Mouse (Mus musculus): ENCODE data around the gene Itpripl2. TPM values are rescaled to one million over a fixed set of nuclear protein-coding genes. Genes with fewer than 3 reads are reported as not detected.

The Itpripl2 gene
- polyA plus RNA-seq, 1 experiment from 2014 or later: 9.8 TPM

DNA sequence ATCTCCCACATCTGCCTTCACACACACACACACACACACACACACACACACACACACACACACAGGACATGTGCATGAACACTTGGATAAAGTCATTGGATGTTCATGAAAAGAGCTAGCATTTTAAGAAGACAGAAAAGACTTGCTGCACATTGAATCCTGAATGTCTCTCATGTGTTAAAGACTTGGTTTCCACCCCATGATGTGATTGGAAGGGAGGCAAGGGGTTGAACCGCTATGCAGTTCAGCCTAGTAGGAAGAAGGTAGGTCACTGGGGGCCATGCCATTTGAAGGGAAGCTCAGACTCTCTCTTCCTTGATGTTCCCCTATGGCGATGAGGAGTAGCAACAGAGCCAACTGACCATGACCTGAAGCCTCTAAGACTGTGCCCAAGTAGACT is 9.8 kb downstream of the Itpripl2 start:
- Histone ChIP-seq H3K4me3 (no peak overlapping the region), H3K27me3 (no peaks in the 10 kb centered on the region), H3K9ac (no peak overlapping the region), H3K36me3 (peaks cover 17% of the 10 kb centered on the region; the same call in 1 of the 2 replicates), H3K4me2 (no peak overlapping the region), H3K9me3 (no peaks in the 10 kb centered on the region), H3K27ac (no peak overlapping the region), H3K4me1 (peaks cover 12% of the 10 kb centered on the region)
- no peak for ATAC-seq (ENCODE audit: insufficient number of reproducible peaks, low FRiP score, low TSS enrichment, low read depth)
- 90% methylated on average over 2 of the region's 2 CpGs for WGBS

DNA sequence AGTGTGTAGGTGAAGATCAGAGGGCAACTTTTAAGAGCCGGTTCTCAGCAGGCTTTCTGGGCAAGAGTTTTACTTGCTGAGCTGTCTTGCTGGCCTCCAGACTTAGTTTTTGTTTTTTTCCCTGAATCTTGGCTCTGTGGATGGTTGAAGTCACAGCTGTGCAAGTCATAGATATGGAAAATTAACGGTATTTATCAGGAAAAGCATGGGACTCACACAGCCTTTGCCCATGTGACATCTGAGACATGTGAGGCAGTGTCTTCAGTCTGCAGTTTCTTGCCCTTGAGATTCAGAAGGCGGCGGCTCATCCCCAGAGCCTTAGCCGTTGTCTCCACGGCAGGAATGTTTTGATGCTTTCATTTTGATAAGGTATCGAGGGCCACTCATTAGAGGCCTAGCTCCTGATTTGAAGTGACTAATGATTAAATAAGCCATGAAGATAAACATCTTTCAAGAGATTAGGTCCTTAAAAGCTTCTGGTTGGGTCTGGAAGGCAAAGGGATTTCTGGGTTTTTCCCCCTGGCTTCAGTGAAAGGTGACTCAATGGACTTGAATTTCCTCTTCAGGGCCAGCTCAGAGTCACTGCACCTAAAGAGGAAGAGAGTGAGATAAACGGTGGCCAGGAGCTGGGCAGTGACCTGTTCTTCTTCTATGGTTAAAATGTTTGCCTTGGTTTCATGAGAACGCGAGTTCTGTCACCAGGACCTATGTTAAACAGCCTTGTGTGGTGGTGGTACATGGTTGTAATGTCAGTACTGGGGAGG is 10.5 kb downstream of the Itpripl2 start:
- Histone ChIP-seq H3K27ac (no peak overlapping the region), H3K9ac (no peak overlapping the region), H3K9me3 (no peaks in the 10 kb centered on the region), H3K4me1 (peaks cover 9% of the 10 kb centered on the region), H3K4me3 (no peak overlapping the region), H3K27me3 (no peaks in the 10 kb centered on the region), H3K36me3 (peaks cover 17% of the 10 kb centered on the region; the same call in 1 of the 2 replicates), H3K4me2 (no peak overlapping the region)
- WGBS: 76% methylated on average over 10 of the region's 10 CpGs
- no peak for ATAC-seq (ENCODE audit: insufficient number of reproducible peaks, low FRiP score, low TSS enrichment, low read depth)

DNA sequence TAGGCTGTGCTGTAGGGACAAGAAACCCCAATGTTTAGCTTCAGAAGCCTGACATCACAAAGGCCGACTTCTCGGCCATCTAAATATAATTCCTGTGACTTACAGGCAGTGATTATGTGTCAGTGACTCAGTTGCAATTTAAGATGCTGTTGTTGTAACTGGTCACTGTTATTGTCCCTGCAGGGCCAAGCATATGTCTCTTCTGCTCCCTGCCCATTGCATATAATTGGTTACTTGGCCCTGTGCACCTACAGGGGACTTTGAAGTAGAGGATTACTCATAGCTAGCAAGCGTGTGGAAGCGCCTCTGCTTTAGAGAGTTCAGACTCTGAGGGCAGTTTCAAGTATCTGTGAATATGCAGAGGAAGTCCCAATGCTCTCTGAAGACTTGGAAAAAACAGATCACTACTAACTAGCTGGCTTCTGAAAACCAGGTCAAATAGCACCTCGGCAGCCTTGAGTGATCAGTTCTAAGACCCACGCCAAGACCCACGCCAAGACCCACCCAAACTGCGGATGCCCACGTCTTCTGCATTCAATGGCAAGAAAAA is 11.5 kb downstream of the Itpripl2 start:
- Histone ChIP-seq H3K36me3 (peaks cover 8% of the 10 kb centered on the region; the same call in 1 of the 2 replicates), H3K9me3 (no peaks in the 10 kb centered on the region), H3K4me2 (no peak overlapping the region), H3K27me3 (no peaks in the 10 kb centered on the region), H3K4me1 (peaks cover 9% of the 10 kb centered on the region), H3K27ac (no peak overlapping the region), H3K9ac (no peak overlapping the region), H3K4me3 (no peak overlapping the region)
- ATAC-seq (ENCODE audit: insufficient number of reproducible peaks, low FRiP score, low TSS enrichment, low read depth): no peak
- 78% methylated on average over 9 of the region's 9 CpGs for WGBS

DNA sequence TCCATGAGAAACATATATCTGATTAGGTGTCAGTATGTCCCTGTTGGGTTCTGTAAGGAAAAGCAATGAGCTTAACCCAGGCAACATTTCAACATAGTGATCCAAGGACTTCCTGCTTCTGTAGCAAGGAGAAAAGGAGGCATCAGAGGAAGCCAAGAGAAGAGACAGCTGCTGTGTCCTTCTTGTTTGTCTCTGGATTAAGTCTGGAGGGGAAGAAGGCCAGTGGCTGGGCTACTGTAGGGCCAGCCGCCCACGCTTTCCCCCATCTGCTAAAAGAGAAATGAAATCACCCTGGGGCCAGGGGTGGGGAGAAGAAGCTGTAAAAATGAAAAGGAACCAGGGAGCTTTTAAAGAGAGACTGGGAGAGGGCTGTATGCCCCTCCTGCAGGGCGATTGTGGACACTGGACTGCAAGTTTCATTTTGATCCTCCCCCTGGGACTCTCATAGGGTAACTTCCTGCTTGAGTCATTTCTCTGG is 12.9 kb downstream of the Itpripl2 start:
- Histone ChIP-seq H3K27me3 (no peaks in the 10 kb centered on the region), H3K9ac (no peak overlapping the region), H3K4me2 (no peak overlapping the region), H3K4me1 (peaks cover 9% of the 10 kb centered on the region), H3K9me3 (no peaks in the 10 kb centered on the region), H3K36me3 (peaks cover 2% of the 10 kb centered on the region; the same call in 1 of the 2 replicates), H3K4me3 (no peak overlapping the region), H3K27ac (no peak overlapping the region; the same call in 1 of the 2 replicates)
- ATAC-seq (ENCODE audit: insufficient number of reproducible peaks, low FRiP score, low TSS enrichment, low read depth): no peak
- WGBS: 23% methylated on average over 3 of the region's 3 CpGs

DNA sequence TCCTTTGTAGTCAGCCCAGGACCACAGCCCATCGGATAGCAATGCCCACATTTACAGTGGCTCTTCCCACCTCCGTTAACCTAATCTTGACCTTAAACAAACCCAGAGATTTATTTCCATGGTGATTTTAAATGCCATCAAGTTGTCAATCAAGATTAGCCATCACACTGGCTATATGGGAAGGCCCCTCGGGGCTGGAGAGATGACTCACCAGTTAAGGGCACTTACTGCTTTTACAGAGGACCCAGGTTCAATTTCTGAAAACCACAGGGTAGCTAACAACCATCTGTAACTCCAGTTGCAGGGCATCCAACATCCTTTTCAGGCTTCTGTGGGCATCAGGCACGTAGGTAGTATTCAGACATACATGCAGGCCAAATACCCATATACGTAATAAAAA is 15.3 kb downstream of the Itpripl2 start:
- Histone ChIP-seq H3K4me1 (peaks cover 9% of the 10 kb centered on the region), H3K27me3 (no peaks in the 10 kb centered on the region), H3K9ac (no peak overlapping the region), H3K27ac (no peak overlapping the region), H3K4me2 (no peak overlapping the region), H3K9me3 (no peaks in the 10 kb centered on the region), H3K36me3 (no peaks in the 10 kb centered on the region), H3K4me3 (no peak overlapping the region)
- 64% methylated on average over 5 of the region's 5 CpGs for WGBS
- ATAC-seq (ENCODE audit: insufficient number of reproducible peaks, low FRiP score, low TSS enrichment, low read depth): no peak

DNA sequence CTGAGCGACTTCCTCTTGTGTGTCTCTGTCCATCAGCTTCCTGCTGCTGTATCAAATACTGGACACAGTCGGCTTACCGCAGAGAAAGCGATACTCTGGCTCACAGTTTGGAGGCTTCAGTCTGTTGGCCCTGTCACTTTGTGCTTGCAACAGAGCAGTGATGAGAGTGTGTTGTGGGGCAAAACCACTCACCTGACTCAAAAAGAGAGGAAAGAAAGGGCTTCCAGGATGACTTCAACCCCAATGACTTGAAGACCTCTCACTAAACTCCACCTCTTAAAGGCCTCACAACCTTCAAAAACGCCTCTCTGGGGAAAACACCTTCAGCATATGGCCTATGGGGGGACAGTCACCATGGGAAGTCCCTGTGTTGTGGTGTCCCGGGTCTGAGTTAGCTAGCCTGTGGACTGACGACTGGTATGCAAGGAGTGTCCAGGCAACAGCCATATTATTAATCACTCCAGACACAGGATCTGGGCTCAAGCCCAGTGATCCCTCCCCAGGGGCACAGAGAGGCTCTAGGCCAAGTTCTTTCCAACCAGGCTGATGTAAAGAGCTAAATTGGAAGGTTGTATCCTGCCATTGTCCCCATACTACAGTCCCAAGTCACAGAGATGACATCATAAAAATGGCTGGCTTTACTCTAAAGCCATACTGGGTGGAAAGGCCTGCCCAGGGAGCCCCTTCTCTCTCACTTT is 16.6 kb downstream of the Itpripl2 start:
- no peak overlapping the region for H3K4me2 ChIP-seq
- H3K9me3 ChIP-seq: no peaks in the 10 kb centered on the region
- no peak overlapping the region for H3K9ac ChIP-seq
- no peaks in the 10 kb centered on the region for H3K27me3 ChIP-seq
- 84% methylated on average over 7 of the region's 7 CpGs for WGBS
- peaks cover 9% of the 10 kb centered on the region for H3K4me1 ChIP-seq
- no peak overlapping the region for H3K4me3 ChIP-seq
- H3K36me3 ChIP-seq: no peaks in the 10 kb centered on the region
- no peak overlapping the region for H3K27ac ChIP-seq
- ATAC-seq (ENCODE audit: insufficient number of reproducible peaks, low FRiP score, low TSS enrichment, low read depth): peak; percentile 42; the same call in 1 of the 2 replicates

DNA sequence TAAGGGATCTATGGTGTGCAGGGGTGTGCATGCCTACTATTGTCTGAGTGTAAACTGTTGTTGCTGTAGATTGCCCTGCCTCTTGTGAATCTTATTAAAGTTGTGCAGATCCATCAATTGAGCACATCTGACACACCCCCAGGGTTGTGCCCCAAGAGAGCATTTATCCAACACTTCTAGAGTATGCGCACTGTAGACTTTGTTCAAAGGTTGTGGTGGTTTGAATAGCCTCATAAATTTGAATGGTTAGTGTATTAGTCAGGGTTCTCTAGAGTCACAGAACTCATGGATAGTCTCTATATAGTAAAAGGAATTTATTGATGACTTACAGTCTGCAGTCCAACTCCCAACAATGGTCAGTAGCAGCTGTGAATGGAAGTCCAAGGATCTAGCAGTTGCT is 18.9 kb downstream of the Itpripl2 start:
- no peak for ATAC-seq (ENCODE audit: insufficient number of reproducible peaks, low FRiP score, low TSS enrichment, low read depth)
- no peaks in the 10 kb centered on the region for H3K36me3 ChIP-seq
- no peaks in the 10 kb centered on the region for H3K4me1 ChIP-seq
- H3K4me2 ChIP-seq: no peak overlapping the region
- no peaks in the 10 kb centered on the region for H3K9me3 ChIP-seq
- no peaks in the 10 kb centered on the region for H3K27me3 ChIP-seq
- no peak overlapping the region for H3K9ac ChIP-seq
- no peak overlapping the region for H3K27ac ChIP-seq
- no peak overlapping the region for H3K4me3 ChIP-seq
- WGBS: 83% methylated on average over 1 of the region's 1 CpGs

DNA sequence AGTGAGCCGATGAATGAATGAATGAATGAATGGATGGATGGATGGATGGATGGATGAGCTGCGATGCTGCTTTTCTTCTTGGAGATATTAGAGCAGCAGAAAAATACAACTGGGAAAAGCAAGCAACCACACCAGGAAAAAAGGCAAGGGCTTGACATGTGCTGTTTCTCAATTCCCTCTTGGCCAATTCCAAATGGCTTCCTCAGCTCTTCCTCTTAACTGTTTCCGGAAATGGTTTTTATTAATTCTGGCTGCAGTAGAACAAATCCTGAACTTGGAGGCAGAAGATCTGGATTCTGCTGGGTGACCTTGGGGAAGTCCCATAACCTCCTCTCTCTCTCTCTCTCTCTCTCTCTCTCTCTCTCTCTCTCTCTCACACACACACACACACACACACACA is 23.7 kb downstream of the Itpripl2 start:
- 81% methylated on average over 3 of the region's 3 CpGs for WGBS
- Histone ChIP-seq H3K4me1 (no peaks in the 10 kb centered on the region), H3K27me3 (no peaks in the 10 kb centered on the region), H3K36me3 (no peaks in the 10 kb centered on the region), H3K9ac (no peak overlapping the region), H3K4me2 (no peak overlapping the region), H3K27ac (no peak overlapping the region), H3K9me3 (no peaks in the 10 kb centered on the region), H3K4me3 (no peak overlapping the region)
- ATAC-seq (ENCODE audit: insufficient number of reproducible peaks, low FRiP score, low TSS enrichment, low read depth): no peak

DNA sequence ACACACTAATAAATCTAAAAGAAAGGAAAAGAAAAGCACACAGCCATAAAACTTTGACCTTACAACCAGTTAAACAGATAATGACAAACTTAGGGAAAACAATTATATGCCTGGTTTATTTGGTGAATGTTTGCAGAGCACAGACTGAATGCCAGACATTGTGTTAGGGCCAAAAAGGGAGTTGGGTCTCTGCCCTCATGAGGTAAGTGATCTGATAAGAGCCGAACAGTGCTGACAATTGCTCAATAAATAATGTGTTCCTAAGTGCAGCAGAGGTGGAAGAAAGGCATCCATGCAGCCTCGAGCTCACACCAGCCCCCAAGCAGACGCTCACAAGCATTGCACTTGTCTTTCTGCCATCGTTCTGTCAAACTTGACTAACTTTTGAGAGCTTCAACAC is 27.3 kb downstream of the Itpripl2 start:
- no peaks in the 10 kb centered on the region for H3K9me3 ChIP-seq
- H3K36me3 ChIP-seq: no peaks in the 10 kb centered on the region
- no peaks in the 10 kb centered on the region for H3K27me3 ChIP-seq
- no peak overlapping the region for H3K4me2 ChIP-seq
- 34% methylated on average over 4 of the region's 4 CpGs for WGBS
- no peak overlapping the region for H3K4me3 ChIP-seq
- no peak for ATAC-seq (ENCODE audit: insufficient number of reproducible peaks, low FRiP score, low TSS enrichment, low read depth)
- H3K27ac ChIP-seq: no peak overlapping the region
- no peaks in the 10 kb centered on the region for H3K4me1 ChIP-seq
- no peak overlapping the region for H3K9ac ChIP-seq

DNA sequence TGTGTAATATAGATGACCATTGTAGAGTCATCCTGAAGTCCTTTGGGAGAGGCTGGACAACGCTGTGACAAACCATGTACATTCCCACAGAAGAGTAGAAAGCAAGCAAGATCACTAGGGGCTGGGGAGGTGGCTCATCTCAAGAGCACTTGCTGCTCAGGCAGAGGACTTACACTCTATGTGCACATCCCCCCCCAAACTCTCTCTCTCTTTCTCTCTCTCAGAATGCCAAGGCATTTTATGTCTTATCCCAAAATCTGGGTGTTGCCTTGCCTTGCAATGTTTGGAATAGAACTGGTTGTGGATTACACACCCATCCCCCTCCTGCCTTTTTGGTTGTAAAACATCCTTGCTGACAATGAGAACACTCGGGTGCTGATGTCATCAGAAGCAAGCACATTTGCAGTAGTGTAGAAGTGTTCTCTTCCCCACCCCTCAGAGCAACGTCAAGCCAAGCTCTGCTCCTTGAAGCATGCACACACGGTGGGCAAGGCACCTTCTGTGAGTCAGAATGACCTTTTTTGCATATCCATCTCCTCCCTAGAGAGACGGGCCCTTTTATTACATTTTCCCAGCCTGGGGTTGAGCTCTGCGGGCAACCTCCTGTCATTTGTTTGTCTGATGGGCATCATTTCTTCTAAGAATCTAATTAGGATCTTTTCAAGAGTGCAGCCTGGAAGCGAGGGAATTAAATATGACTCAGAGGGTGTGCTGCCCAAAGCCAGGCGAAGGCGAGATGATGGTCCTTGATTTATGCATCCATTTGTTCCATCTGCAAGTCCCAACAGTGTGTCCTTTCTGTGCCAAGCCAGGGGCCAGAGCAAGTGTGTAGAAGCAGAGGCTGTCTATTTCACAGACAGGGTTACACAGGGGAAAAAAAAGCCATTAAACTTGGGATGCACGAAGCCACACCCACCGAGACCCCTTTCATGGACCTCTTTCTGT is 28.7 kb downstream of the Itpripl2 start:
- Histone ChIP-seq H3K4me2 (no peak overlapping the region), H3K36me3 (no peaks in the 10 kb centered on the region), H3K27me3 (no peaks in the 10 kb centered on the region), H3K27ac (no peak overlapping the region), H3K9me3 (no peaks in the 10 kb centered on the region), H3K9ac (no peak overlapping the region), H3K4me1 (no peaks in the 10 kb centered on the region), H3K4me3 (no peak overlapping the region)
- WGBS: 41% methylated on average over 11 of the region's 11 CpGs
- no peak for ATAC-seq (ENCODE audit: insufficient number of reproducible peaks, low FRiP score, low TSS enrichment, low read depth)

DNA sequence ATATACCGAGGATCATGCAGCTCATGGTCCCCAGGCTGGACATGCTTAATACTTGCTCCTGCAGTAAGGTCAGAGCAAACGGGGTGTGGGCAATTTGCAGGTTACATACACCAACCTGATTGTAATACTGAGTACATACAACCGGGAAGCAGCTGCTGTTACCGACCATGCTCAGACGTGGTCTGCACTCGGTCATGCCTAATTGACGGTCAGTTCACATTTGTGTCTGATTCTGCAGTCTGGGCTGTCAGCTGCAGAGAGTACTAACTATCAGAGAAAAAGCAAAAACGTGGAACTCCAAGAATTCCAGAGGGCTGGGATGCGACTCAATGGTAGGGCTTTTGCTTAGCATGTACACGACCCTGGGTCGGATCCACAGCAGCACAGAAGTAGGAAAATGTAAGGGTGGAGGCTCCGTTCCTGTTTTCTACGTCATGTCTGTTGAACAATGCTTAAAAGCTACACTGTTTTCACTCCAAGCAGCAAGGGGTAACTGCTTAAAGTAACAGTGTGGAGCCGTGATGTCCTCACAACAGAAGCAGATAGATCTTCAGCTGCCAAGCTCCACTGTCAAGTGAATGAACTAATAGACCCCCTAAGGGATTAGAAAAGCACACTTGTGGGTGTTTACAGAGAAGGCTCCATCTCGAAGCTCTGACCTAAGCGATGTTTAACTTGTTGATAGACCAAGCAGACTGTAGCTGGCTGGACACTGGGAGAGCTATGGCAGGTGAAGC is 30.2 kb downstream of the Itpripl2 start:
- H3K9me3 ChIP-seq: no peaks in the 10 kb centered on the region
- no peaks in the 10 kb centered on the region for H3K27me3 ChIP-seq
- no peaks in the 10 kb centered on the region for H3K4me1 ChIP-seq
- H3K27ac ChIP-seq: no peak overlapping the region
- H3K4me3 ChIP-seq: no peak overlapping the region
- no peak overlapping the region for H3K4me2 ChIP-seq
- ATAC-seq (ENCODE audit: insufficient number of reproducible peaks, low FRiP score, low TSS enrichment, low read depth): no peak
- no peak overlapping the region for H3K9ac ChIP-seq
- H3K36me3 ChIP-seq: no peaks in the 10 kb centered on the region
- 57% methylated on average over 16 of the region's 16 CpGs for WGBS

All from limb, embryonic 15.5 days (tissue).